Mouse (Mus musculus): ENCODE measurements around the gene Olfr550.
"Not testable (repeated sequence)": the region's sequence is repeated elsewhere in the genome, so short reads cannot be mapped to it uniquely, and the experiment has no call there.

The Olfr550 gene

GRCm38 (mm10) chr7:102571142-102571541, at the start of gene Olfr550:
Gene Olfr550 (plus strand): TSS chr7:102571442.
- DNase-seq (ENCODE audit: low spot score in 2 of 2) = peak in 1 of 2 experiments; percentile 7

GRCm38 (mm10) chr7:102529052-102529451, 42.2 kb upstream of the Olfr550 start:
- DNase-seq (ENCODE audit: low spot score in 2 of 2) = no peak

- no peak for DNase-seq (ENCODE audit: low spot score in 2 of 2)
Measured at GRCm38 (mm10) chr7:102534449-102534848, 36.8 kb upstream of the Olfr550 start, which contains the start of gene Olfr547. Gene Olfr547 (plus strand): TSS chr7:102534749.

- no peak for DNase-seq (ENCODE audit: low spot score in 2 of 2)
Measured at GRCm38 (mm10) chr7:102540596-102540995, 30.6 kb upstream of the Olfr550 start, which contains the start of gene Olfr548-ps1. Gene Olfr548-ps1 (plus strand): TSS chr7:102540896.

GRCm38 (mm10) chr7:102541251-102541650, 30.0 kb upstream of the Olfr550 start:
- no peak for DNase-seq (ENCODE audit: low spot score in 2 of 2)

GRCm38 (mm10) chr7:102549570-102549969, 21.7 kb upstream of the Olfr550 start, which contains the start of gene Olfr549:
Gene Olfr549 (plus strand): TSS chr7:102549870.
- DNase-seq (ENCODE audit: low spot score in 2 of 2) = no peak

- DNase-seq (ENCODE audit: low spot score in 2 of 2) = no peak
Measured at GRCm38 (mm10) chr7:102553279-102553678, 18.0 kb upstream of the Olfr550 start.

- DNase-seq (ENCODE audit: low spot score in 2 of 2) = peak; percentile 14 to 23
Measured at GRCm38 (mm10) chr7:102564999-102565997, 5.9 kb upstream of the Olfr550 start, which contains the start of gene Trim21. Gene Trim21 (minus strand): TSS chr7:102565486.

GRCm38 (mm10) chr7:102566219-102566618, 5.0 kb upstream of the Olfr550 start:
- no peak for DNase-seq (ENCODE audit: low spot score in 2 of 2)

GRCm38 (mm10) chr7:102573174-102573830, 2.1 kb downstream of the Olfr550 start:
- DNase-seq (ENCODE audit: low spot score in 2 of 2) = no peak

- DNase-seq (ENCODE audit: low spot score in 2 of 2) = no peak
Measured at GRCm38 (mm10) chr7:102575998-102576397, 4.8 kb downstream of the Olfr550 start.

GRCm38 (mm10) chr7:102591786-102592185, 20.5 kb downstream of the Olfr550 start, which contains the start of gene Olfr551:
Gene Olfr551 (minus strand): TSS chr7:102591886.
- no peak for DNase-seq (ENCODE audit: low spot score in 2 of 2)

- no peak for DNase-seq (ENCODE audit: low spot score in 2 of 2)
Measured at GRCm38 (mm10) chr7:102597378-102598031, 26.3 kb downstream of the Olfr550 start, which contains the start of gene Olfr552. Gene Olfr552 (plus strand): TSS chr7:102597770.

GRCm38 (mm10) chr7:102618118-102618517, 46.9 kb downstream of the Olfr550 start, which contains the start of gene Olfr553:
Gene Olfr553 (minus strand): TSS chr7:102618218.
- no peak for DNase-seq (ENCODE audit: low spot score in 2 of 2)

GRCm38 (mm10) chr7:102619608-102620007, 48.4 kb downstream of the Olfr550 start:
- no peak for DNase-seq (ENCODE audit: low spot score in 2 of 2)

GRCm38 (mm10) chr7:102620368-102620767, 49.1 kb downstream of the Olfr550 start:
- DNase-seq (ENCODE audit: low spot score in 2 of 2) = not testable (repeated sequence)

All from right cerebral cortex, postnatal 36 days (tissue).